Mouse (Mus musculus): ENCODE measurements around the gene Rab15. TPM values are rescaled to one million over a fixed set of nuclear protein-coding genes. Genes with fewer than 3 reads are reported as not detected.

The Rab15 gene
- total RNA-seq, 2 experiments from 2014 or later: 258 TPM

Other genes starting within 250 kb of the Rab15 start
- gene Sptb, start 112.4 kb downstream of the Rab15 start, total RNA-seq (2021): 10 to 100 TPM; 81.7 to 90.4 TPM
- gene Churc1, start 57.4 kb downstream of the Rab15 start, total RNA-seq (2021): 10 to 100 TPM; 32.1 to 37.5 TPM
- gene Fntb, start 57.3 kb downstream of the Rab15 start, total RNA-seq (2021): 10 to 100 TPM; 25.8 to 27.5 TPM
- 1 to 10 TPM in 1 of 2 experiments, under 1 TPM in 1; 0.44 to 1.1 TPM for gene Gpx2, start 27.4 kb downstream of the Rab15 start, total RNA-seq (2021)
- 10 to 100 TPM; 67.9 to 77.1 TPM for gene Max, start 139.3 kb upstream of the Rab15 start, total RNA-seq (2021)

Measured in left cerebral cortex, postnatal 36 days (tissue).